Mouse (Mus musculus): ENCODE measurements around the gene Dnajc15. TPM values are rescaled to one million over a fixed set of nuclear protein-coding genes. Genes with fewer than 3 reads are reported as not detected.

Dnajc15 gene
- polyA plus RNA-seq, 2 experiments, result 22.8 to 113 TPM

DNA sequence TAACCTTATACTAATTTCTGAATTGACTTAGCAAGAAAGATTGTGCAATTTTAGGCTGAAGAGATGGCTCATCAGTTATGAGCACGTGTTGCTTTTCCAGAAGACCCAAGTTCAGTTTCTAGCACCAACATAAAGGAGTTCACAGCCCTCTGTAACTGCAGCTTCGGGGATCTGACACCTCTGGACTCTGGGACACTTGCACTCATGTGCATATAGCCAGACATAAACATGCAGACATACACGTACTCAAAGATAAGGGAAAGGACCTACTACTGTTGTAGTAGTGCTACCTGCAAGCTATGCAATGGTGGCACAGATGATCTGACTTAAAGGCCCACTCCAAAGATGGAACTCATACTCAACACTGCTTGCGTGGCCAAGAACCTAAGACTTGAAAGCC is 43.0 kb downstream of the Dnajc15 start:
- WGBS, result 89% methylated on average over 4 of the region's 4 CpGs
- ATAC-seq (ENCODE audit: low FRiP score, low read depth), result no peak
- H3K4me2 ChIP-seq (replicated peaks; ENCODE audit: low read depth, low read length, severe bottlenecking), result no peak overlapping the region

DNA sequence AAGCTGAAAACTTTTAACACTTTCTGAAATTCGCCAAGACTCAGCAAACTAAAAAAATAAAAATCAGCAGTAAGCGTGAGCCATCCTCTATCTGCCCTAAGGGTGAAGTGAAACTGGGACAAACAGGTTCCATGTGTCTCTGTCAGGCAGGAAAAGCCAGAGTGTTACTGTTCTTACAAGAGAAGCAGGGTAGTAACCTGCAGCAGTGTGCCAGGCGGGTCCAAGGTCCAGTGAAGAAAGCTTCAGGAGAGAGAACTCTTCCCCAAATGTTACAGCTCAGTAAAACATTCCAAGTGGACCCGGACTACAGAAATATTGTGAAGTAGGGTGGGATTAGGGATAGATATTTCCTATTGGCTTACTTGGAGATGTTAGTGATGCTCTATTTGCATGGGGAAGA is 45.3 kb downstream of the Dnajc15 start:
- Histone ChIP-seq H3K4me2 (replicated peaks; ENCODE audit: low read depth, low read length, severe bottlenecking) (no peak overlapping the region), H3K36me3 (ENCODE audit: control insufficient read depth, insufficient read depth, low read length) (0 out of 2 replicates have a peak, but pooled peaks cover 4% of the 10 kb centered on the region), H3K27ac (replicated peaks; ENCODE audit: low read depth, low read length) (no peak overlapping the region), H3K9me3 (ENCODE audit: control insufficient read depth, low read length) (no peaks in the 10 kb centered on the region), H3K4me3 (replicated peaks; ENCODE audit: low read length) (no peak overlapping the region), H3K4me1 (ENCODE audit: control insufficient read depth, insufficient read depth, low read length) (peaks cover 3% of the 10 kb centered on the region; the same call in 1 of the 2 replicates), H3K9ac (ENCODE audit: low read depth, low read length, severe bottlenecking) (no peak overlapping the region), H3K27me3 (ENCODE audit: control insufficient read depth, insufficient read depth, low read length) (no peaks in the 10 kb centered on the region)
- ATAC-seq (ENCODE audit: low FRiP score, low read depth) (no peak), DNase-seq (ENCODE audit: low spot score) (no peak)
- no peak for TF ChIP-seq POLR2A (IDR thresholded peaks at IDR 0.05; ENCODE audit: borderline replicate concordance, extremely low read depth, insufficient read depth, insufficient read length)
- WGBS, result 73% methylated on average over 4 of the region's 4 CpGs

More for the DNA sequence above, 43.0 kb downstream of the Dnajc15 start:
- H3K4me3 ChIP-seq (replicated peaks; ENCODE audit: low read length), result no peak overlapping the region
- no peaks in the 10 kb centered on the region for H3K9me3 ChIP-seq (ENCODE audit: control insufficient read depth, low read length)
- H3K27ac ChIP-seq (replicated peaks; ENCODE audit: low read depth, low read length), result no peak overlapping the region
- no peaks in the 10 kb centered on the region for H3K36me3 ChIP-seq (ENCODE audit: control insufficient read depth, insufficient read depth, low read length)
- no peaks in the 10 kb centered on the region for H3K27me3 ChIP-seq (ENCODE audit: control insufficient read depth, insufficient read depth, low read length)
- H3K9ac ChIP-seq (ENCODE audit: low read depth, low read length, severe bottlenecking), result no peak overlapping the region
- H3K4me1 ChIP-seq (ENCODE audit: control insufficient read depth, insufficient read depth, low read length), result no peaks in the 10 kb centered on the region
- no peak for DNase-seq (ENCODE audit: low spot score)
- TF ChIP-seq POLR2A (IDR thresholded peaks at IDR 0.05; ENCODE audit: borderline replicate concordance, extremely low read depth, insufficient read depth, insufficient read length), result no peak

DNA sequence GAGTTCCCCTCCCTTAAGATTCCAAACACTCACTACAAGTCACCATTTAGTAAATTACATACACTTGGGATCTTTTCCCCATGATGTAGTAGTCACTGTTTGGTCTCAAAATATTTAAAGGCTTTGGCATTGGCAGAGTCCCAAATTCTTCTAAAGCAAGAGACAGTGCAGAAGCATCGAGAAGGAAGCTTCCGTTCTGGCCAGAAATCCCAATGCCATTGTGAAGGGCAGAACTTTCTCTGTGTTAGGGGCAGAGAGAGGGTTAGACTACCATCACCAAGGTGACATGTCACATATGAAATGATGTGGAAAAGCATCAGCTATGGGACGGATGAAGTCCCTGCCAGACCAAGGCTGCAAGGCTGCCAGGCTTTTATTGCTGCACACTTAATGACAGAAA is 49.0 kb downstream of the Dnajc15 start:
- H3K27me3 ChIP-seq (ENCODE audit: control insufficient read depth, insufficient read depth, low read length), result no peaks in the 10 kb centered on the region
- H3K4me1 ChIP-seq (ENCODE audit: control insufficient read depth, insufficient read depth, low read length), result peaks cover 3% of the 10 kb centered on the region; the same call in 1 of the 2 replicates
- ATAC-seq (ENCODE audit: low FRiP score, low read depth) (no peak), DNase-seq (ENCODE audit: low spot score) (no peak)
- 41% methylated on average over 3 of the region's 3 CpGs for WGBS
- no peak for TF ChIP-seq POLR2A (IDR thresholded peaks at IDR 0.05; ENCODE audit: borderline replicate concordance, extremely low read depth, insufficient read depth, insufficient read length)
- no peak overlapping the region for H3K4me2 ChIP-seq (replicated peaks; ENCODE audit: low read depth, low read length, severe bottlenecking)
- no peaks in the 10 kb centered on the region for H3K9me3 ChIP-seq (ENCODE audit: control insufficient read depth, low read length)
- H3K36me3 ChIP-seq (ENCODE audit: control insufficient read depth, insufficient read depth, low read length), result 0 out of 2 replicates have a peak, but pooled peaks cover 8% of the 10 kb centered on the region
- H3K4me3 ChIP-seq (replicated peaks; ENCODE audit: low read length), result no peak overlapping the region
- no peak overlapping the region for H3K9ac ChIP-seq (ENCODE audit: low read depth, low read length, severe bottlenecking)
- no peak overlapping the region for H3K27ac ChIP-seq (replicated peaks; ENCODE audit: low read depth, low read length)

- peaks cover 3% of the 10 kb centered on the region; the same call in 1 of the 2 replicates for H3K4me1 ChIP-seq (ENCODE audit: control insufficient read depth, insufficient read depth, low read length)
- no peaks in the 10 kb centered on the region for H3K9me3 ChIP-seq (ENCODE audit: control insufficient read depth, low read length)
- no peak overlapping the region for H3K27ac ChIP-seq (replicated peaks; ENCODE audit: low read depth, low read length)
- no peaks in the 10 kb centered on the region for H3K27me3 ChIP-seq (ENCODE audit: control insufficient read depth, insufficient read depth, low read length)
- no peak overlapping the region for H3K9ac ChIP-seq (ENCODE audit: low read depth, low read length, severe bottlenecking)
- 0 out of 2 replicates have a peak, but pooled peaks cover 8% of the 10 kb centered on the region for H3K36me3 ChIP-seq (ENCODE audit: control insufficient read depth, insufficient read depth, low read length)
- WGBS, result 90% methylated on average over 6 of the region's 6 CpGs
- TF ChIP-seq POLR2A (IDR thresholded peaks at IDR 0.05; ENCODE audit: borderline replicate concordance, extremely low read depth, insufficient read depth, insufficient read length), result no peak
- no peak overlapping the region for H3K4me2 ChIP-seq (replicated peaks; ENCODE audit: low read depth, low read length, severe bottlenecking)
- H3K4me3 ChIP-seq (replicated peaks; ENCODE audit: low read length), result no peak overlapping the region
- ATAC-seq (ENCODE audit: low FRiP score, low read depth) (no peak), DNase-seq (ENCODE audit: low spot score) (no peak)
Measured at GRCm38 (mm10) chr14:77825121-77825520, 49.8 kb downstream of the Dnajc15 start.

DNA sequence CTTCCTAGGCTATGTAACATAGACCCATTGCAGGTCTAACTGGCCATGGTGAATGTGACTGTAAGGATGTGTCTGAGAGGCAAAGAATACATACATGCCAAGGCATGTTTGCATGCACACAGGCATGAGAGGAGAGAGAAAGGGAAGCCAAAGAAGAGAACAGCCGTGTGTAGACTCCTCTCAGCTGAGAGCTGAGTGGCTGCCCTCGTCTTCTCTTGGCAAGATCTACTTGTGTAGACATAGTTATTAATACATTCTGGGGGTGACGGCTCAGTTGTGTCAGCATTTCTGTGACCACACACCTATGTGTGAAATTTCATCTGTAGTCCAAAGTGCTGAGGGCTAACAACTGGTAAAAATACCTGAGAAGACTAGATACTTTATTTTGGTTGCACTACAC is 55.1 kb downstream of the Dnajc15 start:
- Histone ChIP-seq H3K4me2 (replicated peaks; ENCODE audit: low read depth, low read length, severe bottlenecking) (no peak overlapping the region), H3K9me3 (ENCODE audit: control insufficient read depth, low read length) (no peaks in the 10 kb centered on the region), H3K27me3 (ENCODE audit: control insufficient read depth, insufficient read depth, low read length) (no peaks in the 10 kb centered on the region), H3K27ac (replicated peaks; ENCODE audit: low read depth, low read length) (no peak overlapping the region), H3K9ac (ENCODE audit: low read depth, low read length, severe bottlenecking) (no peak overlapping the region), H3K36me3 (ENCODE audit: control insufficient read depth, insufficient read depth, low read length) (0 out of 2 replicates have a peak, but pooled peaks cover 4% of the 10 kb centered on the region), H3K4me1 (ENCODE audit: control insufficient read depth, insufficient read depth, low read length) (0 out of 2 replicates have a peak, but pooled peaks cover under 1% of the 10 kb centered on the region), H3K4me3 (replicated peaks; ENCODE audit: low read length) (no peak overlapping the region)
- no peak for TF ChIP-seq POLR2A (IDR thresholded peaks at IDR 0.05; ENCODE audit: borderline replicate concordance, extremely low read depth, insufficient read depth, insufficient read length)
- DNase-seq (ENCODE audit: low spot score) (no peak), ATAC-seq (ENCODE audit: low FRiP score, low read depth) (no peak)
- WGBS, result 88% methylated on average over 3 of the region's 3 CpGs

All from limb, embryonic 14.5 days (tissue).